Mouse (Mus musculus) limb, embryonic 11.5 days (tissue): ENCODE data around the gene Bcat2. TPM values are rescaled to one million over a fixed set of nuclear protein-coding genes. Genes with fewer than 3 reads are reported as not detected.

ENCODE experiments used
- polyA plus RNA-seq: library from polyadenylated mRNA; unstranded; fragments of >200 nt; fragmentation: Nextera tagmentation; extraction: Ambion mirVana; gene quantifications from 2 replicates; pipeline ENCODE4 v1.2.1, GENCODE M21; 2014

Gene Bcat2
- polyA plus RNA-seq, 1 experiment from 2014 or later: 50.7 TPM

Other genes with a start within 250 kb of the Bcat2 start
- gene Trpm4, start 236.4 kb upstream of the Bcat2 start, polyA plus RNA-seq: 6.7 and 8.9 TPM in 2 replicates
- gene Hrc, start 234.9 kb upstream of the Bcat2 start, polyA plus RNA-seq: 0.52 and 0.83 TPM in 2 replicates
- gene Ppfia3, start 203.1 kb upstream of the Bcat2 start, polyA plus RNA-seq: 5.4 and 6.1 TPM in 2 replicates
- gene Lin7b, start 199.6 kb upstream of the Bcat2 start, polyA plus RNA-seq: 0.43 and 0.89 TPM in 2 replicates
- 87.5 and 93.0 TPM in 2 replicates for gene Snrnp70, start 174.4 kb upstream of the Bcat2 start, polyA plus RNA-seq
- not detected in 2 replicates for gene Kcna7, start 164.5 kb upstream of the Bcat2 start, polyA plus RNA-seq
- gene Ntf5, start 156.5 kb upstream of the Bcat2 start, polyA plus RNA-seq: 3.8 and 4.1 TPM in 2 replicates
- not detected in 2 replicates for gene Lhb, start 149.3 kb upstream of the Bcat2 start, polyA plus RNA-seq
- gene Gys1, start 135.3 kb upstream of the Bcat2 start, polyA plus RNA-seq: 39.1 and 41.8 TPM in 2 replicates
- 184 and 187 TPM in 2 replicates for gene Ruvbl2, start 132.1 kb upstream of the Bcat2 start, polyA plus RNA-seq
- gene Ftl1, start 110.3 kb upstream of the Bcat2 start, polyA plus RNA-seq: 4,688 and 5,046 TPM in 2 replicates
- 186 and 191 TPM in 2 replicates for gene Bax, start 103.3 kb upstream of the Bcat2 start, polyA plus RNA-seq
- 1.1 and 1.5 TPM in 2 replicates for gene Tulp2, start 88.3 kb upstream of the Bcat2 start, polyA plus RNA-seq
- gene Gm45808, start 83.3 kb upstream of the Bcat2 start, polyA plus RNA-seq: not detected in 2 replicates
- gene Dhdh, start 81.3 kb upstream of the Bcat2 start, polyA plus RNA-seq: 3.3 and 4.3 TPM in 2 replicates
- 116 and 122 TPM in 2 replicates for gene Nucb1, start 59.7 kb upstream of the Bcat2 start, polyA plus RNA-seq
- gene Ppp1r15a, start 43.9 kb upstream of the Bcat2 start, polyA plus RNA-seq: 19.5 and 21.9 TPM in 2 replicates
- 0.52 and 0.64 TPM in 2 replicates for gene Plekha4, start 43.8 kb upstream of the Bcat2 start, polyA plus RNA-seq
- gene Hsd17b14, start 15.3 kb upstream of the Bcat2 start, polyA plus RNA-seq: 0.58 and 1.0 TPM in 2 replicates
- not detected in 2 replicates for gene Fgf21, start 45.3 kb downstream of the Bcat2 start, polyA plus RNA-seq
- gene Fut1, start 47.1 kb downstream of the Bcat2 start, polyA plus RNA-seq: 0.07 TPM in 1 of 2 replicates, not detected in the other
- not detected in 2 replicates for gene Izumo1, start 51.7 kb downstream of the Bcat2 start, polyA plus RNA-seq
- gene Rasip1, start 57.3 kb downstream of the Bcat2 start, polyA plus RNA-seq: 5.8 and 6.4 TPM in 2 replicates
- 2.8 and 5.1 TPM in 2 replicates for gene Mamstr, start 69.8 kb downstream of the Bcat2 start, polyA plus RNA-seq
- 0.12 and 0.28 TPM in 2 replicates for gene Fut2, start 96.2 kb downstream of the Bcat2 start, polyA plus RNA-seq
- gene Ntn5, start 113.9 kb downstream of the Bcat2 start, polyA plus RNA-seq: 0.24 and 0.44 TPM in 2 replicates
- gene Sec1, start 124.2 kb downstream of the Bcat2 start, polyA plus RNA-seq: 0.11 and 0.37 TPM in 2 replicates
- gene Car11, start 129.7 kb downstream of the Bcat2 start, polyA plus RNA-seq: 5.1 and 5.5 TPM in 2 replicates
- 4.2 and 4.9 TPM in 2 replicates for gene Dbp, start 134.9 kb downstream of the Bcat2 start, polyA plus RNA-seq
- 1,181 and 1,244 TPM in 2 replicates for gene Rpl18, start 145.3 kb downstream of the Bcat2 start, polyA plus RNA-seq
- gene Sphk2, start 147.8 kb downstream of the Bcat2 start, polyA plus RNA-seq: 28.4 and 28.5 TPM in 2 replicates
- gene Fam83e, start 151.1 kb downstream of the Bcat2 start, polyA plus RNA-seq: 0.65 and 0.82 TPM in 2 replicates
- gene Spaca4, start 155.7 kb downstream of the Bcat2 start, polyA plus RNA-seq: not detected in 2 replicates
- 3.6 and 4.6 TPM in 2 replicates for gene Lmtk3, start 213.6 kb downstream of the Bcat2 start, polyA plus RNA-seq
- 0.77 and 3.2 TPM in 2 replicates for gene Sult2b1, start 214.5 kb downstream of the Bcat2 start, polyA plus RNA-seq
- gene Cyth2, start 244.4 kb downstream of the Bcat2 start, polyA plus RNA-seq: 176 TPM in 2 replicates